Mouse (Mus musculus) megakaryocyte, embryonic 14.5 days (primary cell): ENCODE results near the gene Traf7.

ENCODE experiments used
- FLI1 ChIP-seq: IDR thresholded peaks from 2 replicates; pipeline ENCODE4 v1.6.1; 2012; ENCODE audit warnings: low read length, inconsistent platforms, mixed read lengths
- GATA1 ChIP-seq: IDR thresholded peaks from 3 replicates; pipeline ENCODE4 v1.6.1; 2012; ENCODE audit warnings: mixed read lengths, low read length, inconsistent platforms, borderline replicate concordance

DNA sequence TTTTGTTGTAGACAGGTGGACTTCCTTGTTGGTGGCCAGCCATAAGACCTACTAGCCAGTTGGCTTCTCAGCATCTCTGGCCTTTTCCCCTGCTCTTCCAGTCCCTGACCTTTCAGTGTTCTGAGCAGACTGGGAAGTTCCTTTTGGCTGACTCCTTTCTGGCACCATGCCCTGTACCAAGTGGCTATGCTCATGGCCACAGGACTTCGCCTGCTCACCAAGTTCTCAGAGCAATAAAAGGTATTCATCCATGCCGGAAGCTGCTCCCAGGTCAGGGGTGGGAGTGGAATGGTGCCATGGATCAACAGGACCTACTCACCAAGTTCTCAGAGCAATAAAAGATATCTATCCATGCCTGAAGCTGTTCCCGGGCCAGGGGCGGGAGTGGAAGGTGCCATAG lies 55.2 kb downstream of the Traf7 start:
- TF ChIP-seq GATA1 (no peak), FLI1 (no peak)
